Mouse (Mus musculus) heart, embryonic 16.5 days (tissue): ENCODE measurements around the gene Nostrin. TPM values are rescaled to one million over a fixed set of nuclear protein-coding genes. Genes with fewer than 3 reads are reported as not detected.

Experiments
- ATAC-seq: fragments of 200-750 bp; cut with Nextera tagmentation; replicated peaks from 2 replicates; pipeline ENCODE4 v1.8.0; 2017; ENCODE audit warnings: moderate number of reproducible peaks; ENCODE audit not compliant: insufficient read depth, low FRiP score; ENCODE audit errors: extremely low read depth
- H3K27ac ChIP-seq: fragments of 300-500 bp; sonication (generic); 2 replicates; pipeline ENCODE4 v1.5.1; 2014; ENCODE audit warnings: mild to moderate bottlenecking, low read length, control low read depth, moderate library complexity
- H3K27me3 ChIP-seq: fragments of 300-500 bp; sonication (generic); 2 replicates; pipeline ENCODE4 v1.6.1; 2014; ENCODE audit warnings: low read length, mixed read lengths; ENCODE audit not compliant: control insufficient read depth, insufficient read depth
- H3K36me3 ChIP-seq: fragments of 300-500 bp; sonication (generic); 2 replicates; pipeline ENCODE4 v1.6.1; 2014; ENCODE audit not compliant: control insufficient read depth, insufficient read depth
- H3K4me1 ChIP-seq: fragments of 300-500 bp; sonication (generic); 2 replicates; pipeline ENCODE4 v1.6.1; 2014; ENCODE audit warnings: low read length, mixed read lengths; ENCODE audit not compliant: control insufficient read depth, insufficient read depth
- H3K4me2 ChIP-seq: fragments of 300-500 bp; sonication (generic); 2 replicates; pipeline ENCODE4 v1.6.1; 2014; ENCODE audit warnings: low read depth, mild to moderate bottlenecking, control low read depth, low read length
- H3K4me3 ChIP-seq: fragments of 300-500 bp; sonication (generic); 2 replicates; pipeline ENCODE4 v1.5.1; 2014; ENCODE audit warnings: mild to moderate bottlenecking, control low read depth, low read length
- H3K9ac ChIP-seq: fragments of 300-500 bp; sonication (generic); 2 replicates; pipeline ENCODE4 v1.6.1; 2014; ENCODE audit warnings: low read length, control low read depth
- H3K9me3 ChIP-seq: fragments of 300-500 bp; sonication (generic); replicated peaks from 2 replicates; pipeline ENCODE4 v1.6.1; 2016; ENCODE audit warnings: low read length; ENCODE audit not compliant: control insufficient read depth
- WGBS: fragments of 180-500 bp; shearing (Covaris S2); extraction: QIAGEN DNeasy Blood & Tissue Kit; methylation state at CpG from one replicate; pipeline ENCODE4 v1.1.7; 2014; 5-methylcytosine and 5-hydroxymethylcytosine counted together
- polyA plus RNA-seq: library from polyadenylated mRNA; unstranded; fragments of >200 nt; fragmentation: Nextera tagmentation; extraction: Ambion mirVana; gene quantifications from 2 replicates; pipeline ENCODE4 v1.2.1, GENCODE M21; 2015

Gene Nostrin
- polyA plus RNA-seq, 1 experiment from 2014 or later = 5.2 TPM

GRCm38 (mm10) chr2:69137406-69138084 lies 1.9 kb downstream of the Nostrin start:
- Histone ChIP-seq H3K4me1 (no peaks in the 10 kb centered on the region), H3K4me2 (no peak overlapping the region), H3K27ac (no peak overlapping the region), H3K36me3 (no peaks in the 10 kb centered on the region), H3K27me3 (no peaks in the 10 kb centered on the region), H3K4me3 (no peak overlapping the region), H3K9ac (no peak overlapping the region), H3K9me3 (no peaks in the 10 kb centered on the region)
- ATAC-seq = no peak
- WGBS = 77% methylated on average over 10 of the region's 10 CpGs

- 66% methylated on average over 4 of the region's 4 CpGs for WGBS
- ATAC-seq = no peak
- H3K4me2 ChIP-seq = no peak overlapping the region
- no peak overlapping the region for H3K4me3 ChIP-seq
- no peak overlapping the region for H3K9ac ChIP-seq
- H3K36me3 ChIP-seq = no peaks in the 10 kb centered on the region
- no peak overlapping the region for H3K27ac ChIP-seq
- no peaks in the 10 kb centered on the region for H3K4me1 ChIP-seq
- no peaks in the 10 kb centered on the region for H3K27me3 ChIP-seq
- H3K9me3 ChIP-seq = no peaks in the 10 kb centered on the region
Observed at GRCm38 (mm10) chr2:69138759-69139158, 3.2 kb downstream of the Nostrin start.

- H3K4me3 ChIP-seq = no peak overlapping the region
- no peaks in the 10 kb centered on the region for H3K4me1 ChIP-seq
- no peak overlapping the region for H3K4me2 ChIP-seq
- no peak for ATAC-seq
- no peaks in the 10 kb centered on the region for H3K9me3 ChIP-seq
- no peaks in the 10 kb centered on the region for H3K36me3 ChIP-seq
- no peak overlapping the region for H3K9ac ChIP-seq
- H3K27me3 ChIP-seq = no peaks in the 10 kb centered on the region
- 51% methylated on average over 2 of the region's 2 CpGs for WGBS
- no peak overlapping the region for H3K27ac ChIP-seq
Observed at GRCm38 (mm10) chr2:69140215-69140614, 4.6 kb downstream of the Nostrin start.

- no peak overlapping the region for H3K4me2 ChIP-seq
- no peaks in the 10 kb centered on the region for H3K27me3 ChIP-seq
- H3K27ac ChIP-seq = no peak overlapping the region
- H3K36me3 ChIP-seq = no peaks in the 10 kb centered on the region
- H3K4me3 ChIP-seq = no peak overlapping the region
- 69% methylated on average over 4 of the region's 4 CpGs for WGBS
- H3K9me3 ChIP-seq = no peaks in the 10 kb centered on the region
- ATAC-seq = no peak
- H3K9ac ChIP-seq = no peak overlapping the region
- H3K4me1 ChIP-seq = no peaks in the 10 kb centered on the region
Observed at GRCm38 (mm10) chr2:69140816-69141215, 5.2 kb downstream of the Nostrin start.

GRCm38 (mm10) chr2:69148691-69149090 lies 13.1 kb downstream of the Nostrin start:
- Histone ChIP-seq H3K27me3 (no peaks in the 10 kb centered on the region), H3K9me3 (no peaks in the 10 kb centered on the region), H3K27ac (no peak overlapping the region), H3K36me3 (no peaks in the 10 kb centered on the region), H3K9ac (no peak overlapping the region), H3K4me3 (no peak overlapping the region), H3K4me1 (no peaks in the 10 kb centered on the region), H3K4me2 (no peak overlapping the region)
- WGBS = 43% methylated on average over 3 of the region's 3 CpGs
- ATAC-seq = no peak

- Histone ChIP-seq H3K27ac (no peak overlapping the region), H3K36me3 (no peaks in the 10 kb centered on the region), H3K9ac (no peak overlapping the region), H3K4me3 (no peak overlapping the region), H3K27me3 (no peaks in the 10 kb centered on the region), H3K4me2 (no peak overlapping the region), H3K9me3 (no peaks in the 10 kb centered on the region), H3K4me1 (no peaks in the 10 kb centered on the region)
- WGBS = 76% methylated on average over 10 of the region's 10 CpGs
- no peak for ATAC-seq
Observed at GRCm38 (mm10) chr2:69149154-69149553, 13.6 kb downstream of the Nostrin start.

- Histone ChIP-seq H3K4me1 (no peaks in the 10 kb centered on the region), H3K27ac (no peak overlapping the region), H3K9ac (no peak overlapping the region), H3K9me3 (no peaks in the 10 kb centered on the region), H3K4me3 (no peak overlapping the region), H3K36me3 (no peaks in the 10 kb centered on the region), H3K27me3 (no peaks in the 10 kb centered on the region), H3K4me2 (no peak overlapping the region)
- no peak for ATAC-seq
- WGBS = 62% methylated on average over 5 of the region's 5 CpGs
Observed at GRCm38 (mm10) chr2:69150841-69151240, 15.2 kb downstream of the Nostrin start.

- no peak overlapping the region for H3K9ac ChIP-seq
- H3K27me3 ChIP-seq = no peaks in the 10 kb centered on the region
- no peaks in the 10 kb centered on the region for H3K9me3 ChIP-seq
- H3K4me1 ChIP-seq = peaks cover 3% of the 10 kb centered on the region; the same call in 1 of the 2 replicates
- no peak overlapping the region for H3K4me3 ChIP-seq
- no peak overlapping the region for H3K4me2 ChIP-seq
- H3K27ac ChIP-seq = no peak overlapping the region
- no peaks in the 10 kb centered on the region for H3K36me3 ChIP-seq
- WGBS = 62% methylated on average over 3 of the region's 3 CpGs
- ATAC-seq = no peak
Observed at GRCm38 (mm10) chr2:69155861-69156260, 20.3 kb downstream of the Nostrin start.

- no peak for ATAC-seq
- Histone ChIP-seq H3K27ac (no peak overlapping the region), H3K36me3 (no peaks in the 10 kb centered on the region), H3K9me3 (no peaks in the 10 kb centered on the region), H3K4me3 (no peak overlapping the region), H3K9ac (no peak overlapping the region), H3K4me2 (no peak overlapping the region), H3K27me3 (no peaks in the 10 kb centered on the region), H3K4me1 (peaks cover 3% of the 10 kb centered on the region; the same call in 1 of the 2 replicates)
- WGBS = 41% methylated on average over 7 of the region's 7 CpGs
Observed at GRCm38 (mm10) chr2:69156283-69156682, 20.7 kb downstream of the Nostrin start.
